Mouse (Mus musculus): Measurements from ENCODE around the gene Mrps5. TPM values are rescaled to one million over a fixed set of nuclear protein-coding genes. Genes with fewer than 3 reads are reported as not detected.

The Mrps5 gene
- total RNA-seq, 2 experiments from 2014 or later: 78.9 to 79.3 TPM

GRCm38 (mm10) chr2:127619311-127619710, 32.3 kb downstream of the Mrps5 start:
- no peak for DNase-seq

DNA sequence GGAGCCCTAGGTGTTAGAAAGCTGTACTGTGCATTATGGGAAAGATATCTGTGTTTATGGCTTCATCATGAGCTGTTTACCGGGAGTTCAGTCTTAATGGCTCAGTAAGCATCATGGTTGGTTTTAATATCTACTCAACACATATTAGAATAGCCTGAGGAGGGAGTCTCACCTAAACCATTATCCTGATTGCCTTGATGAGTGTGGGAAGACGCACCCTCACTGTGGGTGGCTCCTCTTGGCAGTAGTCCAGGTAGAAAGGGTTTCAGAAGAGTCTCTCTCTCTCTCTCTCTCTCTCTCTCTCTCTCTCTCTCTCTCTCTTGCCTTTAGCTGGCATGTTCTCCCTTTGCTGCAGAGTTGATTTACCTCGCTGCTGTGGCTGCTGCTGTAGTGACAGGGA, 35.0 kb downstream of the Mrps5 start:
- no peak for DNase-seq

DNA sequence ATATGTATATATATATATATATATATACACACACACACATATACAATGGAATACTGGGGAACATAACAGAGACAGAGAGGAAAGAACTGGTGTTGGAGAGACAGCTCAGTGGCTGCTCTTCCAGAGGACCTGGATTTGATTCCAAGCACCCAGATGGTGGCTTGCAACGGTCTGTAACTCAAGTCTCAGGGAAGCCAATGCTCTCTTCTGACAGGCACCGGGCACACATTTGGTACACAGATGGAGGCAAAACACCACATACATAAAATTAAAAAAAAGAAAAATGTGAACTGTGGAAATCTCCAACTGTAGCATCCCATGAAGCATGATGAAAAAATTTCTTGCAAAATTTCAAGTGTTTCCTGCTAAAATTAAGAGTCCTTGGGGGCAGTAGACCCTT, 37.8 kb downstream of the Mrps5 start:
- DNase-seq: no peak

GRCm38 (mm10) chr2:127625659-127626058, 38.6 kb downstream of the Mrps5 start:
- DNase-seq: no peak

DNA sequence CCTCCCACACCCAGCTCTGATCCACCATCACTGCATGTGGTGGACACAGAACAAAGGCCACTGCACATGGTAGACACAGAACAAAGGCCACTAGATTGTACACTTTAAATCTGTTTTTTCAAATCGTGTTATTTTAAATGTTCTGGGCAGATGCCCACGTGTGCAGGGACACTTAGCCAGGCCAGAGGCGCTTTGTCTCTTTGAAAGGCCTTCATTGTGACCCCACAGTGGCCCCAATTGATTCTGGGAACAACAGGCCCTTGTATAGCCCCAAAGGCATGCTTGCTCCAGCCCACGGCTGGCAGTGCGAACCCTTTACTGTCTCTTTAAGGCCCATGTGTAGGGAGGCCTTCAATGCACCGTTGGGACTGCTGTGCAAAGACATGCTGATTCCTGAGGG, 40.3 kb downstream of the Mrps5 start:
- DNase-seq: no peak

- DNase-seq: no peak
These were observed 41.1 kb downstream of the Mrps5 start for GRCm38 (mm10) chr2:127627990-127628570.

GRCm38 (mm10) chr2:127632601-127633000, 45.6 kb downstream of the Mrps5 start:
- no peak for DNase-seq

GRCm38 (mm10) chr2:127635581-127635980, 48.6 kb downstream of the Mrps5 start:
- DNase-seq: no peak

DNA sequence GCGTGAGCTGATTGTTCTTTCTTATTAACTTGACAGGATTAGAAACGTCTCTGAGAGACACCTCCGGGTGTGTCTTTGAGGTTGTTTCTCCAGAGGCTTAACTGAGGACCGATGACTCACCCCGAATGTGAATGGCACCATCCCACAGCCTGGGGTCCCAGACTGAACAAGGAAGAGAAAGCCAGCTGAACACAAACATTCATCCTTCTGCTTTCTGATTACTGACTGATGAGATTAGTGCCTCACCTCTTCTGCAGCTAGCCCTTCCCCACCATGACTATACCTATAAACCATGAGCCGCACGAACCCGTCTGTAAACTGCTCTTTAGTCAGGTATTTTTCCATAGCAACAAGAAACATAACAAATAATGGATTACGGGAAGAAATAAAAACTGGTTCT, 52.0 kb downstream of the Mrps5 start:
- DNase-seq: no peak

DNA sequence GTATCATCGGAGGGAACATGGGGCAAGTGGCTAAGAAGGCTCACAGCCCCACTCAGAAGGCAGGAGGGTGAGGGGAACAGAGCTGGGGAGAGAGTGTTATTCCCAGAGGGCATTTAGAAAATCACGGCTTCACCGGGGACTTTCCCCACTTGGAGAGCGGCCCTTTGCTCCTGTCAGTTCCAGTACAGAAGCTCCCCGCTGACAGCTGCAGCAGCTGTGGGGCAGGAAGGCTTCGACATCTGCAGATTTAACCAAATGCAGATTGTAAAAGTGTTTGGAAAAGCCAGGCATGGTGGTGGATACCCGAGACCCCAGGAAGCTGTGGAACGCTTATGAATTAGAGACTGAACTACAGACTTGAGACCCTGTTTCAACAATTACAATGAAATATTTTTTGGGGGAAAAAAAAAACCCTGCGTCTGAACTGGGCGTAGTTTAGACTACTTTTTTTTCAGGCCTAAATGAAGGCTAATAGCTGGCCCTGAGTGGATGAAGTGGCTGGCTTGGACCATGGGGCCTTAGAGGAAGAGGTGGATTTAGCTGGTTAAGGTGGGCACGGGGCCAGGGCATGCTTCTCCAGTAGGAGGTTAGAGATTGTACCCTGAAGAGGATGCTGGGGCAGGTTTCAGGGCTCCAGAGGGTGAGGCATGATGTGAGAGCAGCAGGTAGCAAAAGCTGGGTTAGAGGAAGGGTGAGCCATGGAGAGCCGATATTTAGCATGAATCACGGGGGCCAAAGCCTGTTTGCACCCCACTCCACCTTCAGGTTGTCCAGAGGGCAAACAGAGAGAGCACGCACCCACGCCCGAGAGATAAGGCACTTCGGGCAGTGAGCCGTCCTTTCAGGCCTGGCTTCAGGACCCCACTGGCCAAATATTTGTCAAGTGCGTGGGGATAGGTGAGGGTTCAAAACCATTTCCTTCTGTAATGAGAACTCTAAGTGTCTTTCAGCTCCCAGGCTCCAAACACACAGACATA, 57.0 kb downstream of the Mrps5 start:
- no peak for DNase-seq

GRCm38 (mm10) chr2:127646875-127647274, 59.9 kb downstream of the Mrps5 start:
- no peak for DNase-seq

- no peak for DNase-seq
These were observed 61.1 kb downstream of the Mrps5 start for GRCm38 (mm10) chr2:127648145-127648544.

DNA sequence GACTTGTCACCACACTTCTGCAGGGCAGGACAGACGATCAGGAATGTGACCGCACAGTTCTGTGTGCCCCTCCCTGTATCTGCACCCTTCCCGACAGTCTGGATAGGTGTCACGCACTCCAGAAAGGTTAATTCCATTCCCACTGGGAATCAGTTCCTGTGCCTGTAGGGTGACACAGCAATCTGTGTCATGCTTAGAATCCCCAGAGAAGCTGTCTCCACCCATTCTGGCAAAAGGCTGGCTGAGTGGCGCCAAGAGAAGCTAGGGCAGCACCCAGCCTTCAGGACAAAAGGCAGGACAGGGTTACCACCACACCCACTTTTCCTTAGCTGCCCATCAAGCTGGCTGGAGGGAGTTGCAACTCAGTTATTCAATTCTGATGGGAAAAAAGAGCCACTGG, 62.9 kb downstream of the Mrps5 start:
- DNase-seq: no peak

DNA sequence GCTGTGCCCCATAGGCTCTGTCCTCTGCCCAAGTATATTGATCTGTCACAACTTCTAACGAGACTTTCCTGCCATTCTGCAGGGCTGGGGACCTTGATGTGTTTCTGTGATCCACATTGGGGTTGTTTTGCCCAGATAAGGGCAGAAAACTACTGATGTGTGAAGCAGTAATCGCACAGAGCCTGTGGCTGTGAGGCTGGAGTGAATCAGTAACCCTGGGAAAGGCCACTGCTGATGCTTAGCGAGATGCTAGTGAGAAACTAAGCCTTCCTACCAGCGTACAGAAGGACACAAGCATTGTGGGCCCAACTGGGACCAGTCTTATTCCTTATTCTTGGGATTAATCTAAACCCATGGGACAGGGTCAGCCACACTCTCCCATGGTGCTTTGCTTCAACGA, 64.6 kb downstream of the Mrps5 start:
- no peak for DNase-seq

DNA sequence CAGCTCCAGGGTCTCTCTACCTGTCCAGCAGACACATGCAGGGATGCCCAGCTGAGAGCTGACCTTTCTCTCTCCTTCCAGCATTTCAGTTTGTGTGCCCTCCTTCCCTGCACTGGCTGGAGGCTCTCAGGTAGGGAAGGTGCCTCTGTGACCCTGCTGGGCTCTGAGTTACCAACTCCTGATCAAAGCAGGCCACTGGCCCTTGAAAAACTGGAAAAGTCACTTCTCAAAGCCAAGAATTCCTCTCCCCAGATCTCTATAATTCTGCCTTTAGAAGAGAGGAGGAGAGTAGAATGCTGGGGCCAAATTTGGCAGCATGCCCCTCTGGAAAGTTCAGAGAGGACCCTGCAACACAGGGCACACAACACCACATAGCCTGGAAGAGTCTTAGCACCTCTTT, 65.3 kb downstream of the Mrps5 start:
- no peak for DNase-seq

DNA sequence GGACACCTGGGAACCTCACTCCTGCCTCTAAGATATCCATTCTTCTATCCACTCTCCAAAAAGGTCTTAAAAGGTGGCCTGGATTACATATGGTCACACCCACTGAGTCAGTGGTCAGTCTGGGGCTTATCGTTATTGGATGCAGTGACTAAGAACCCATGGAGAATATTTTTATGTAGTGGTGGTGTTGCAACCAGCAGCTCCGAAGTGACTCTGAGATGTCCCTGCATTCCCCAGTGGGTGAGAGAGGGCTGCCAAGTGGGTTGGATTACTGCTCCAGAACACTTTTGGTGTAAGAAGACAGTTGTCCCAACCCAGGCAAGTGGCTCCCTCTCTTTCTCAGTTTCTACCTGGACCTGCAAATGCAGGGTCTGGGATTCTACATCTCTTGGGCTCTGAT, 65.8 kb downstream of the Mrps5 start:
- no peak for DNase-seq

DNA sequence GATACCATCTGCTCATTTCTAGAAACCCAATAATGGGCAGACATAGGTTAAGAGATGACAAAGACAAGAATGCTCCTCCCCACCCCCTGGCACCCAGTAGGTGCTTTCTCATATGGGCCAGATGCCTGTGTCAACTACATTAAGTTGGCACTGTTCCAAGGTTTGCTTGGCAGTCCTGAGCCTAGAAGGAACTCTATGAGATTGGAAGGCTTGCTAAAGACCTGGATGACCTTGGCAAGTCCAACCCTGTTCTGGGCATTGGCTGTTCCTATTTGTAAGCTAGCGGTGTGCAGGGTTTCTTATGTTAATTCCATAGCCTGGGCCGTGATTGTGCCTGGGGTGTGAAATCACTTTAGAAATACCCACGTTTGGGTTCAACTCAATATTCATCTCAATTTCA, 67.8 kb downstream of the Mrps5 start:
- DNase-seq: no peak

- DNase-seq: no peak
These were observed 68.4 kb downstream of the Mrps5 start for GRCm38 (mm10) chr2:127655419-127655818.

DNA sequence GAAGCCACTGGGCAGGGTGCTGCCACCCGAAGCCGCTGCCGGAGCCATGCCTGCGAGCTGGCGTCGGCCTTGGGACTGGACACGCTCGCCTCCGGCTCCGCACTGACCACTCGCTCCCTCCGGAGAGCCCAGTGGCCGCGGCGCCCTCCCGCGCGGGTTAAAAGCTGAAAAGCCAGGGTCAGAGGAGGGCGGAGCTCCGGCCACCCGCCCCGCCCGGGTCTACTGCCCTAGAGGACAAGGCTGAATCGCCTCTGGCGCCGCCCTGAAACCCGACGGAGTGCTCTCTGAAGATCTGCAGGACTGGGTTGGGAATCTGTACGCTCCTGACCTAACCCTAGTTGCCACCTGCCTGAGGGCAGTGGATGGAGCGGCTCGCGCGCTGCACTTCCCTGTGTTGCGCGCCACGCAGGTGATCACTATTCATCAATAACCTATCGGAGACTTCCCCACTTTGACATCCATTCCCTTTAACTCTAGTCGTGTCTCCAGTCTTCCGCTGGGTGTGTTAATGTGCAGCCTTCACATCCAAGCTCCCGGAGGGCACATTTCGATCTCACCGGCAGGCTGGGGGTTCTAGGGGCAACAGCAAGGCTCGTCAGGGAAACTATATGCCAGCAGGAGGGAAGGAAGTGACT, 69.2 kb downstream of the Mrps5 start, which contains the start of gene Mal:
Gene Mal, minus strand, starts transcription at position 610 of the 635 bp plus-strand sequence.
- DNase-seq: peak; percentile 15
